Mouse (Mus musculus) heart, adult 2 months (tissue): ENCODE measurements around the gene Tgfbi. TPM values are rescaled to one million over a fixed set of nuclear protein-coding genes. Genes with fewer than 3 reads are reported as not detected.

Experiments
- DNase-seq, 2 experiments: peaks; one replicate each; pipeline ENCODE4 v3.0.0; 2021
- H3K27ac ChIP-seq: fragments of 200-600 bp; 2 replicates; pipeline ENCODE4 v1.8.1; 2022
- H3K27me3 ChIP-seq: fragments of 200-500 bp; 2 replicates; pipeline ENCODE4 v1.6.1; 2012; ENCODE audit warnings: mild to moderate bottlenecking, low read length, inconsistent platforms, mixed read lengths; ENCODE audit not compliant: control insufficient read depth, insufficient read depth
- H3K36me3 ChIP-seq: fragments of 200-500 bp; 2 replicates; pipeline ENCODE4 v1.6.1; 2012; ENCODE audit warnings: low read length, inconsistent platforms; ENCODE audit not compliant: control insufficient read depth, insufficient read depth
- H3K4me1 ChIP-seq: fragments of 200-500 bp; 2 replicates; pipeline ENCODE4 v1.6.1; 2011; ENCODE audit warnings: low read length; ENCODE audit not compliant: control insufficient read depth, insufficient read depth
- H3K4me3 ChIP-seq: fragments of 200-600 bp; 2 replicates; pipeline ENCODE4 v1.8.1; 2022
- H3K79me2 ChIP-seq: fragments of 200-500 bp; replicated peaks from 2 replicates; pipeline ENCODE4 v1.6.1; 2012; ENCODE audit warnings: mild to moderate bottlenecking, inconsistent platforms, low read length, moderate library complexity, mixed read lengths; ENCODE audit not compliant: control insufficient read depth, insufficient read depth
- H3K9ac ChIP-seq: fragments of 200-500 bp; 2 replicates; pipeline ENCODE4 v1.6.1; 2012; ENCODE audit warnings: low read depth, mild to moderate bottlenecking, control low read depth, inconsistent platforms, low read length, mixed read lengths
- CTCF ChIP-seq: fragments of 200-600 bp; IDR thresholded peaks from 2 replicates; pipeline ENCODE4 v1.8.1; 2022; ENCODE audit warnings: antibody characterized with exemption, mild to moderate bottlenecking, moderate library complexity
- EP300 ChIP-seq: fragments of 200-500 bp; IDR thresholded peaks from 2 replicates; pipeline ENCODE4 v1.6.1; 2011; ENCODE audit warnings: low read depth, low read length, control low read depth; ENCODE audit not compliant: insufficient read depth
- POLR2A ChIP-seq: fragments of 200-500 bp; IDR thresholded peaks from 2 replicates; pipeline ENCODE4 v1.6.1; 2011; ENCODE audit warnings: mild to moderate bottlenecking, low read depth, low read length, control low read depth; ENCODE audit not compliant: insufficient read depth
- WGBS: fragments of 180-500 bp; shearing (Covaris S2); methylation state at CpG from one replicate; pipeline ENCODE4 v1.1.7; 2018; 5-methylcytosine and 5-hydroxymethylcytosine counted together
- intact Hi-C: fragments of 180-260 bp; cut with DNase I; formaldehyde crosslinking; loops from one replicate; pipeline ENCODE4 v1.15.1; 2025
- polyA plus RNA-seq: library from polyadenylated mRNA; depleted of rRNA; stranded (reverse); fragments of >200 nt; gene quantifications from 2 replicates; pipeline ENCODE4 v1.2.3, GENCODE M21; 2012
- total RNA-seq, 2 experiments: library from RNA; stranded (reverse); gene quantifications; 2 replicates each; pipeline ENCODE4 v1.2.3; 2021

The Tgfbi gene
- total and polyA plus RNA-seq, 3 experiments: 19.7 to 22.1 (median 20.9) TPM

GRCm38 (mm10) chr13:56657946-56658512 is 48.7 kb downstream of the Tgfbi start:
- Histone ChIP-seq H3K79me2 (no peaks in the 10 kb centered on the region), H3K9ac (no peak overlapping the region), H3K27ac (no peak overlapping the region), H3K27me3 (no peaks in the 10 kb centered on the region), H3K4me3 (no peak overlapping the region), H3K36me3 (no peaks in the 10 kb centered on the region), H3K4me1 (peaks cover 10% of the 10 kb centered on the region)
- WGBS: 30% methylated on average over 7 of the region's 7 CpGs
- intact Hi-C loops: loop anchor here (1.0 to 5.0 kb wide), 3 partner anchors 77 to 181 kb away; no protein-coding TSS in a partner anchor
- DNase-seq: peak; percentile 76 to 86
- peak; percentile 64; the same call in 1 of the 2 replicates for TF ChIP-seq EP300
- no peak for TF ChIP-seq POLR2A
- peak; percentile 95 for TF ChIP-seq CTCF

DNA sequence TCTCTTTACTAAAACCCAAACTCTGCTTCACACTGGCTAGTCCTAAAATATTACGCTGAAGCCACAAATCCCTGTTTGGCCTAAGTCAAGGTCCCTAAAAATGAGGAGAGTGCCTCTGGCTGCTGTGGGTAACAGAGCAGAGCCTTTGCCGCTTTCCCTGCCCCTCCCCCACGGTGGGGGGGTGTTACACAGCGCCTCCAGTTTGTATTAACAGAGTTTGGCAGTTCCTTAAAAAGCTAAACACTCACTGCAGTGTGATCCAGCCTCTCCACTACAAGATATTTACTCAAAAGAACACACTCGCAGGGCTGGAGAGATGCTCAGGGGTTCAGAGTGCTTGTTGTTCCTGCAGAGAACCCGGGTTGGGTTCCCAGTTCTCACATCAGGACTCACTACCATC is 49.6 kb downstream of the Tgfbi start:
- DNase-seq: no peak
- no peak for TF ChIP-seq EP300
- no peak for TF ChIP-seq CTCF
- no peak for TF ChIP-seq POLR2A
- no peak overlapping the region for H3K4me3 ChIP-seq
- no peaks in the 10 kb centered on the region for H3K27me3 ChIP-seq
- 73% methylated on average over 6 of the region's 6 CpGs for WGBS
- H3K9ac ChIP-seq: no peak overlapping the region
- no peaks in the 10 kb centered on the region for H3K79me2 ChIP-seq
- H3K36me3 ChIP-seq: no peaks in the 10 kb centered on the region
- H3K27ac ChIP-seq: no peak overlapping the region
- intact Hi-C loops: loop anchor here (1.0 to 5.0 kb wide), 3 partner anchors 76 to 182 kb away; no protein-coding TSS in a partner anchor
- peaks cover 10% of the 10 kb centered on the region for H3K4me1 ChIP-seq

- WGBS: 20% methylated on average over 7 of the region's 7 CpGs
- intact Hi-C loops: loop anchor here (2.0 to 5.0 kb wide), 2 partner anchors 40 to 97 kb away; partner anchors contain the start of gene Smad5
- peaks cover 13% of the 10 kb centered on the region for H3K4me1 ChIP-seq
- no peak overlapping the region for H3K9ac ChIP-seq
- TF ChIP-seq EP300 (peak; percentile 63; the same call in 1 of the 2 replicates), CTCF (no peak), POLR2A (0 out of 2 replicates have a peak, but pooled peaks have one; percentile 23)
- H3K27me3 ChIP-seq: no peaks in the 10 kb centered on the region
- no peaks in the 10 kb centered on the region for H3K79me2 ChIP-seq
- peak overlapping the region; percentile 68 for H3K27ac ChIP-seq
- no peaks in the 10 kb centered on the region for H3K36me3 ChIP-seq
- H3K4me3 ChIP-seq: no peak overlapping the region
- peak; percentile 37 to 40 for DNase-seq
Measured at GRCm38 (mm10) chr13:56661914-56662621, 52.7 kb downstream of the Tgfbi start.

DNA sequence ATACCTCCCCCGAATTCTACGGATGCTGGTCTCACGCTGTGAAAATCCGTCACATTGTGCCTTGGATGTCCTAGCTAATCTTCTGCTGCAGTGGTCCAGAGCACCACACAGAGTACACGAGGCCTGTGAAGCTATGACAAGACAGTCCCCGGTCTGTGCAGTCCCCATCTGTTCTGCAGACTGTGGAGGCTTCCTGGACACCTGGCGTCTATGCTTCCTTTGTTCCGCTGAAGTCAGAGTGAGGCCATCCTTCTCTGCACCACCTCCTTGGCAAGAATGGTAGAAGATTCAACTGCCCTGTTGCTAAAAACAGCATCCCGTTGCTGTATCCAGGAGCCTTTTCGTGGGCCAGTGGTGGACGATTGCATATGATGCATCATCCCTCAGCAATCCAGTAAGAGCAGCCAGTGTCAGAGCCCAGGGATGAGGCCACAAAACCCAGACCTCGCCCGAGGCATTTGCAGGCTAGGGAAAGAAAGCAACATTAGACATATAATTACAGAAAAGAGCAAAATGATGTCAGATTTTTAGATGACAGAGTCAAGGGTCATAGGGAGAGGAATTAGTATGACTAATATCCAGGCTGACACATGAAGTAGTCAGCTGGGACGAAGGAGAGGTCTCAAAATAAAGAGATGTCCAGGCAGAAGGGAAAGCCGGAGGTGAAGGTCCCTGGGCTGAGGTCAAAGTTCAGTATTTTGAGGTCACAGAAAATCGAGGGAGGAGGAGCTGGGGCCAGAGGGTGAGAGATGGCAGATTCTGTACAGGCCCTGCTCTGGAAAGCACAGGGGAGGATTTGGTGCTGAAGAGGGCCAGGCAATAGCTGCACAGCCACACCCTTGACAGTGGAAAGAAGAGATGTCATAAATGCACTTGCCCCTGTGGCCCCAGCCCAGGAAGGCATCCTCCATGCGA is 55.2 kb downstream of the Tgfbi start:
- DNase-seq: no peak
- H3K27me3 ChIP-seq: no peaks in the 10 kb centered on the region
- no peaks in the 10 kb centered on the region for H3K79me2 ChIP-seq
- intact Hi-C loops: loop anchor here (5.0 kb wide), 1 partner anchor 38 kb away; the partner anchor contains the start of gene Smad5
- H3K27ac ChIP-seq: no peak overlapping the region
- TF ChIP-seq CTCF (no peak), EP300 (no peak), POLR2A (no peak)
- 56% methylated on average over 17 of the region's 17 CpGs for WGBS
- no peak overlapping the region for H3K9ac ChIP-seq
- H3K4me3 ChIP-seq: no peak overlapping the region
- H3K36me3 ChIP-seq: no peaks in the 10 kb centered on the region
- peaks cover 12% of the 10 kb centered on the region for H3K4me1 ChIP-seq

DNA sequence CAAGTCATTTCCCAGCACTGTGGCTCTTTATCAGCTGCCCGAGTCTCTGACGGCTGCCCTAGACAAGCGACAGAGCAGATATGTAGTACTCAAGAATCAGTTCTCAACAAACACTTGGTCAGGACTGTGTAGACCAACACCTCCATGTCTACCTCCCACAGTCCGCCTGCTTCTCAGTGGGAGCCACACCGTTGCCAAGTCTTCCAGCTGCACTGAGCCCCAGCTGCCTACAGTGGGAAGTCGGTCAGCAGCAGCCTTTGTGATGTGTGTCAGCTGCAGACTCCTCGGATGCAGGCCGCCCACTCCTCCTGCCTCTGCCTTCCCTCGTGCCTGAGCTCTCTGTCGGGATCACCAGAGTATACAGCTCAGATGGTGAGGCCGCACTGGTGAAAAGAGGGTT is 61.9 kb downstream of the Tgfbi start:
- 35% methylated on average over 11 of the region's 11 CpGs for WGBS
- TF ChIP-seq POLR2A (no peak), CTCF (no peak), EP300 (no peak)
- Histone ChIP-seq H3K4me1 (peaks cover 3% of the 10 kb centered on the region; the same call in 1 of the 2 replicates), H3K4me3 (no peak overlapping the region), H3K27ac (no peak overlapping the region), H3K79me2 (no peaks in the 10 kb centered on the region), H3K27me3 (no peaks in the 10 kb centered on the region), H3K9ac (no peak overlapping the region), H3K36me3 (no peaks in the 10 kb centered on the region)
- peak; percentile 40 to 45 for DNase-seq
- intact Hi-C loops: no loop called here
